Mouse (Mus musculus) liver, embryonic 14.5 days (tissue): ENCODE measurements around the gene Hip1.
A peak's percentile ranks its signal among the peaks of the same experiment; 100 is the strongest.

Experiments
- CTCF ChIP-seq: IDR thresholded peaks from 2 replicates; pipeline ENCODE4 v1.5.1; 2016; ENCODE audit warnings: antibody characterized with exemption, low read depth, control low read depth
- EP300 ChIP-seq: IDR thresholded peaks from 2 replicates; pipeline ENCODE4 v1.6.1; 2016; ENCODE audit warnings: antibody characterized with exemption, low read depth

DNA sequence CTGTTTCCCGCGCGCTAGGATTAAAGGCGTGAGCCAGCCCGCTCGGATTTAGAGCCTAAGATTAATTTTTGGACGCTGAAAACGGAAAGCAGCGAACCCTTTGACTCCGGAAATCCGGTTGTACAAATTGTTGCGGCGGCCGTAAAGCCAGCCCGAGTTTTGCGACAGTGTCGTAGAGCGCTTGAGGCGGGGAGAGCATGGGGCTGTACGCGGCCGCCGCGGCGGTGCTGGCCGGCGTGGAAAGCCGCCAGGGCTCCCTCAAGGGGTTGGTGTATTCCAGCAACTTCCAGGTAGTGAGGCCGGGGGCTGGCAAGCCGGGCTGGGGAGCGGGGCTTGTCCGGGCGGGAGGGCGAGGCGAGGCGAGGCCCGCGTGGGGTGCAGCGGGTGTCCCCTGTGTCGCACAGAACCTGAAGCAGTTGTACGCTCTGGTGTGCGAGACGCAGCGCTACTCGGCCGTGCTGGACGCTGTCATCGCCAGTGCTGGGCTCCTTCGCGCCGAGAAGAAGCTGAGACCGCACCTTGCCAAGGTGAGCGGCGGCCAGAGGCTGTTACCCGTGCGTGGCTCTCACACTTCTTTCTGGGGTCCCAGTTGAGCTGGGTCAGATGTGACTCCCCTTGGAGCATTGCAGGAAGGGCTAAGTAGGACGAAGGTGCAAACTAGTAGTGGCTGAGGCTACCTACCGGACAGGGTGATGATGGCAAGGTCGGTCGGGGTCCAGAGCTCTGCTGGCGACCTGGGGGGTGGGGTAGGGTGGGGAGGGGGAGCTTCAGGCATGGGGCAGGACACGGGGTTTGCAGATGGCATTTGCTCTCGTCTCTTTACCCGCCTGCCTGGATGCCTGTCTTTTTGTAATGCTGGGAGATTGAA is 174.9 kb downstream of the Hip1 start, which contains the start of gene Nsun5:
- 0 out of 2 replicates have a peak, but pooled peaks have one; percentile 1 for TF ChIP-seq CTCF
- no peak for TF ChIP-seq EP300
